Mouse (Mus musculus) stomach, embryonic 14.5 days (tissue): Measurements from ENCODE around the gene P4hb. TPM values are rescaled to one million over a fixed set of nuclear protein-coding genes. Genes with fewer than 3 reads are reported as not detected.
A peak's percentile ranks its signal among the peaks of the same experiment; 100 is the strongest.
"Not testable (repeated sequence)": the region's sequence is repeated elsewhere in the genome, so short reads cannot be mapped to it uniquely, and the experiment has no call there.

ENCODE experiments used
- ATAC-seq: fragments of 200-750 bp; cut with Nextera tagmentation; 2 replicates; pipeline ENCODE4 v1.8.0; 2017; ENCODE audit warnings: low read depth, moderate TSS enrichment; ENCODE audit not compliant: insufficient number of reproducible peaks, insufficient read depth, low FRiP score
- H3K27ac ChIP-seq: fragments of 300-500 bp; sonication (generic); 2 replicates; pipeline ENCODE4 v1.5.1; 2014; ENCODE audit warnings: mild to moderate bottlenecking, low read length, moderate library complexity, mixed read lengths
- H3K27me3 ChIP-seq: fragments of 300-500 bp; sonication (generic); 2 replicates; pipeline ENCODE4 v1.6.1; 2014; ENCODE audit warnings: low read length, control low read depth, mixed read lengths; ENCODE audit not compliant: control insufficient read depth, insufficient read depth
- H3K36me3 ChIP-seq: fragments of 300-500 bp; sonication (generic); 2 replicates; pipeline ENCODE4 v1.6.1; 2014; ENCODE audit warnings: mild to moderate bottlenecking, control low read depth, low read length, moderate library complexity, mixed read lengths; ENCODE audit not compliant: control insufficient read depth, insufficient read depth
- H3K4me1 ChIP-seq: fragments of 300-500 bp; sonication (generic); 2 replicates; pipeline ENCODE4 v1.6.1; 2014; ENCODE audit warnings: low read length, control low read depth, mixed read lengths; ENCODE audit not compliant: control insufficient read depth, insufficient read depth
- H3K4me2 ChIP-seq: fragments of 300-500 bp; sonication (generic); replicated peaks from 2 replicates; pipeline ENCODE4 v1.6.1; 2014; ENCODE audit warnings: low read depth, low read length, control low read depth
- H3K4me3 ChIP-seq: fragments of 300-500 bp; sonication (generic); 2 replicates; pipeline ENCODE4 v1.5.1; 2014; ENCODE audit warnings: low read depth, low read length, control low read depth
- H3K9ac ChIP-seq: fragments of 300-500 bp; sonication (generic); replicated peaks from 2 replicates; pipeline ENCODE4 v1.6.1; 2014; ENCODE audit warnings: low read depth, mild to moderate bottlenecking, control low read depth, low read length, moderate library complexity, mixed read lengths
- H3K9me3 ChIP-seq: fragments of 300-500 bp; sonication (generic); 2 replicates; pipeline ENCODE4 v1.6.1; 2016; ENCODE audit warnings: low read depth, low read length, control low read depth; ENCODE audit not compliant: control insufficient read depth
- WGBS: fragments of 180-500 bp; shearing (Covaris S2); extraction: QIAGEN DNeasy Blood & Tissue Kit; methylation state at CpG from one replicate; pipeline ENCODE4 v1.1.7; 2014; 5-methylcytosine and 5-hydroxymethylcytosine counted together
- polyA plus RNA-seq: library from polyadenylated mRNA; unstranded; fragments of >200 nt; fragmentation: Nextera tagmentation; extraction: Ambion mirVana; gene quantifications from 2 replicates; pipeline ENCODE4 v1.2.1, GENCODE M21; 2014

P4hb gene
- polyA plus RNA-seq, 1 experiment from 2014 or later: 768 TPM

- 89% methylated on average over 2 of the region's 2 CpGs for WGBS
- H3K9me3 ChIP-seq, H3K9ac ChIP-seq, H3K4me2 ChIP-seq, ATAC-seq, H3K27me3 ChIP-seq, H3K27ac ChIP-seq, H3K4me3 ChIP-seq: not testable (repeated sequence)
- Histone ChIP-seq H3K36me3 (peaks cover 54% of the 10 kb centered on the region), H3K4me1 (peaks cover 18% of the 10 kb centered on the region)
Observed at GRCm38 (mm10) chr11:120582982-120583293, 9.9 kb upstream of the P4hb start.

- peak overlapping the region; percentile 95 for H3K4me2 ChIP-seq
- H3K4me1 ChIP-seq: peaks cover 18% of the 10 kb centered on the region
- no peaks in the 10 kb centered on the region for H3K27me3 ChIP-seq
- no peak for ATAC-seq
- H3K9ac ChIP-seq: peak overlapping the region; percentile 96
- H3K4me3 ChIP-seq: peak overlapping the region; percentile 91
- peak overlapping the region; percentile 94 for H3K27ac ChIP-seq
- H3K9me3 ChIP-seq: 0 out of 2 replicates have a peak, but pooled peaks cover 3% of the 10 kb centered on the region
- peaks cover 54% of the 10 kb centered on the region for H3K36me3 ChIP-seq
- 62% methylated on average over 8 of the region's 8 CpGs for WGBS
Observed at GRCm38 (mm10) chr11:120582268-120582981, 9.4 kb upstream of the P4hb start.

- peak within 1 kb of the TSS; percentile 95 for H3K4me2 ChIP-seq
- no peaks in the 10 kb centered on the region for H3K27me3 ChIP-seq
- 0 out of 2 replicates have a peak, but pooled peaks cover 3% of the 10 kb centered on the region for H3K9me3 ChIP-seq
- peaks cover 18% of the 10 kb centered on the region for H3K4me1 ChIP-seq
- WGBS: 6% methylated on average over 70 of the region's 75 CpGs
- peak within 1 kb of the TSS; percentile 94 for H3K27ac ChIP-seq
- H3K36me3 ChIP-seq: peaks cover 47% of the 10 kb centered on the region
- ATAC-seq: peak; percentile 56; the same call in 1 of the 2 replicates
- peak within 1 kb of the TSS; percentile 91 for H3K4me3 ChIP-seq
- peak within 1 kb of the TSS; percentile 96 for H3K9ac ChIP-seq
Observed at GRCm38 (mm10) chr11:120581490-120582267, 8.6 kb upstream of the P4hb start, which contains the start of gene Arhgdia. Gene Arhgdia (minus strand): TSS chr11:120581624.

- Histone ChIP-seq H3K4me3 (peak overlapping the region; percentile 91), H3K4me1 (peaks cover 18% of the 10 kb centered on the region), H3K36me3 (peaks cover 40% of the 10 kb centered on the region), H3K27me3 (no peaks in the 10 kb centered on the region), H3K9ac (peak overlapping the region; percentile 96), H3K27ac (peak overlapping the region; percentile 94), H3K4me2 (peak overlapping the region; percentile 95), H3K9me3 (0 out of 2 replicates have a peak, but pooled peaks cover 3% of the 10 kb centered on the region)
- ATAC-seq: peak; percentile 50; the same call in 1 of the 2 replicates
- 0% methylated on average over 41 of the region's 44 CpGs for WGBS
Observed at GRCm38 (mm10) chr11:120580871-120581331, 7.8 kb upstream of the P4hb start.

GRCm38 (mm10) chr11:120580190-120580589 lies 7.1 kb upstream of the P4hb start:
- Histone ChIP-seq H3K4me2 (peak overlapping the region; percentile 95), H3K36me3 (peaks cover 33% of the 10 kb centered on the region), H3K9me3 (0 out of 2 replicates have a peak, but pooled peaks cover 3% of the 10 kb centered on the region), H3K4me3 (peak overlapping the region; percentile 91), H3K27me3 (no peaks in the 10 kb centered on the region), H3K9ac (peak overlapping the region; percentile 96), H3K27ac (peak overlapping the region; percentile 94; the same call in 1 of the 2 replicates), H3K4me1 (peaks cover 18% of the 10 kb centered on the region)
- WGBS: 48% methylated on average over 7 of the region's 7 CpGs
- no peak for ATAC-seq

GRCm38 (mm10) chr11:120579316-120580107 lies 6.5 kb upstream of the P4hb start:
- Histone ChIP-seq H3K4me2 (peak overlapping the region; percentile 95), H3K9ac (peak overlapping the region; percentile 2; the same call in 1 of the 2 replicates), H3K27me3 (no peaks in the 10 kb centered on the region), H3K27ac (peak overlapping the region; percentile 94; the same call in 1 of the 2 replicates), H3K4me1 (peaks cover 18% of the 10 kb centered on the region), H3K9me3 (0 out of 2 replicates have a peak, but pooled peaks cover 3% of the 10 kb centered on the region), H3K4me3 (peak overlapping the region; percentile 91), H3K36me3 (peaks cover 29% of the 10 kb centered on the region)
- ATAC-seq: no peak
- WGBS: 51% methylated on average over 15 of the region's 15 CpGs

GRCm38 (mm10) chr11:120578694-120579243 lies 5.7 kb upstream of the P4hb start:
- H3K9me3 ChIP-seq: 0 out of 2 replicates have a peak, but pooled peaks cover under 1% of the 10 kb centered on the region
- H3K4me2 ChIP-seq: no peak overlapping the region
- H3K9ac ChIP-seq: no peak overlapping the region
- H3K27me3 ChIP-seq: no peaks in the 10 kb centered on the region
- peaks cover 29% of the 10 kb centered on the region for H3K36me3 ChIP-seq
- H3K4me3 ChIP-seq: no peak overlapping the region
- peaks cover 22% of the 10 kb centered on the region for H3K4me1 ChIP-seq
- no peak for ATAC-seq
- 74% methylated on average over 11 of the region's 11 CpGs for WGBS
- H3K27ac ChIP-seq: no peak overlapping the region
